Comparison of ENCODE assay signal across 22 mouse cellular contexts in genomic region chr7:88847946-88848524, GRCm38 (mm10).
A peak's percentile ranks its signal among the peaks of the same experiment; 100 is the strongest.
DNase-seq lines count a peak whose midpoint lies in the region; ATAC-seq and TF ChIP-seq lines count a peak whose summit lies in the region.
"Had no signal": no experiment of that assay in that cellular context is flagged by ENCODE, and none has a peak within 500 bp of the region (broad histone marks: within the 10 kb centered on the region; RNA-seq: fewer than 3 reads in every experiment).

No protein-coding gene starts in this region.

- dilution Hi-C loops in CH12.LX (cut with MboI; ENCODE audit: extremely low pct_ligation_motif_present, extremely low pct_unique_long_range_greater_than_20kb, low sequenced_read_pairs): no loop called here

- H3K36me3 ChIP-seq in CH12.LX (replicated peaks in 1 of 2; ENCODE audit: control insufficient read depth in 1 of 2, insufficient read depth in 1 of 2, low read length in 1 of 2): no peaks in the 10 kb centered on the region
- no peaks in the 10 kb centered on the region for H3K36me3 ChIP-seq in forebrain, embryonic 16.5 days (ENCODE audit: control insufficient read depth, insufficient read depth)
- H3K36me3 ChIP-seq in hindbrain, embryonic 11.5 days (ENCODE audit: control insufficient read depth, insufficient read depth, low read length): no peaks in the 10 kb centered on the region
- H3K36me3 ChIP-seq: heart, embryonic 10.5 days; hindbrain, embryonic 10.5 days; limb, embryonic 10.5 days; liver, embryonic 15.5 days had no signal

- ATAC-seq in forebrain, embryonic 16.5 days: peak; percentile 64
- no peak for ATAC-seq in erythroblast, adult 5-6 weeks (replicated peaks; ENCODE audit: low FRiP score, poor library complexity, severe bottlenecking)
- no peak for ATAC-seq in hindbrain, embryonic 11.5 days (ENCODE audit: low FRiP score)
- ATAC-seq: hindbrain, postnatal 0 days; intestine, embryonic 16.5 days had no signal

- 0 out of 4 replicates have a peak, but pooled peaks cover 0 to 5% of the 10 kb centered on the region in 2 experiments for H3K4me1 ChIP-seq in CH12.LX (ENCODE audit: control insufficient read depth in 1 of 2, insufficient read depth in 2 of 2)
- no peaks in the 10 kb centered on the region for H3K4me1 ChIP-seq in forebrain, embryonic 16.5 days (replicated peaks; ENCODE audit: control insufficient read depth, insufficient read depth, low read length)
- no peaks in the 10 kb centered on the region for H3K4me1 ChIP-seq in hindbrain, embryonic 11.5 days (replicated peaks; ENCODE audit: control insufficient read depth, insufficient read depth, low read length)
- H3K4me1 ChIP-seq: heart, embryonic 10.5 days; hindbrain, embryonic 10.5 days; limb, embryonic 10.5 days; liver, embryonic 15.5 days had no signal

- TF ChIP-seq RAD21 in CH12.LX (IDR thresholded peaks at IDR 0.05; ENCODE audit: low read depth, low read length): no peak

- H3K27me3 ChIP-seq in CH12.LX (replicated peaks): no peaks in the 10 kb centered on the region
- no peaks in the 10 kb centered on the region for H3K27me3 ChIP-seq in forebrain, embryonic 16.5 days (replicated peaks; ENCODE audit: control insufficient read depth, insufficient read depth, low read length)
- H3K27me3 ChIP-seq in hindbrain, embryonic 11.5 days (ENCODE audit: control insufficient read depth, insufficient read depth, low read length): no peaks in the 10 kb centered on the region
- H3K27me3 ChIP-seq: liver, embryonic 15.5 days had no signal

- no peaks in the 10 kb centered on the region for H3K9me3 ChIP-seq in CH12.LX (replicated peaks; ENCODE audit: low read length)
- no peaks in the 10 kb centered on the region for H3K9me3 ChIP-seq in forebrain, embryonic 16.5 days (ENCODE audit: control insufficient read depth, low read length)
- H3K9me3 ChIP-seq in hindbrain, embryonic 11.5 days (ENCODE audit: control insufficient read depth, low read length): no peaks in the 10 kb centered on the region
- H3K9me3 ChIP-seq: heart, embryonic 10.5 days; hindbrain, embryonic 10.5 days; limb, embryonic 10.5 days; liver, embryonic 15.5 days had no signal

- no peak overlapping the region; the same call in 1 of the 2 replicates for H3K9ac ChIP-seq in CH12.LX (ENCODE audit: insufficient read depth, low read depth)
- no peak overlapping the region for H3K9ac ChIP-seq in forebrain, embryonic 16.5 days (replicated peaks; ENCODE audit: low read depth, low read length)
- H3K9ac ChIP-seq in hindbrain, embryonic 11.5 days (ENCODE audit: low read depth, low read length): no peak overlapping the region
- H3K9ac ChIP-seq: liver, embryonic 15.5 days had no signal

- no peak overlapping the region for H3K27ac ChIP-seq in CH12.LX (ENCODE audit: insufficient read depth, low read depth)
- no peak overlapping the region for H3K27ac ChIP-seq in forebrain, embryonic 16.5 days (ENCODE audit: low read length)
- no peak overlapping the region for H3K27ac ChIP-seq in hindbrain, embryonic 11.5 days (ENCODE audit: low read depth, low read length)
- H3K27ac ChIP-seq: heart, embryonic 10.5 days; hindbrain, embryonic 10.5 days; hindbrain, postnatal 0 days; limb, embryonic 10.5 days; liver, embryonic 15.5 days had no signal

- H3K79me2 ChIP-seq in CH12.LX (replicated peaks; ENCODE audit: control insufficient read depth, extremely low read depth, insufficient read depth, poor library complexity, severe bottlenecking): no peaks in the 10 kb centered on the region

- no peak for TF ChIP-seq EP300 in CH12.LX (IDR thresholded peaks at IDR 0.05; ENCODE audit: low read length)

- TF ChIP-seq POLR2A in CH12.LX (IDR thresholded peaks at IDR 0.05; ENCODE audit: low read depth, low read length): no peak

- TF ChIP-seq CTCF in CH12.LX (conservative IDR thresholded peaks at IDR 0.05 in 1 of 2, IDR thresholded peaks at IDR 0.05 in 1 of 2; ENCODE audit: low read depth in 2 of 2, low read length in 2 of 2): no peak

- peak; percentile 25 for DNase-seq in layer of hippocampus, adult 9-10 months (ENCODE audit: low spot score)
- no peak for DNase-seq in layer of hippocampus, postnatal 36 days
- DNase-seq in 3T3-L1 (ENCODE audit: low read depth, low spot score) (peak; percentile 3), CH12.LX (ENCODE audit: extremely low read depth) (no peak)
- DNase-seq in hindbrain, embryonic 11.5 days (ENCODE audit: low spot score): no peak
- DNase-seq: adrenal gland, postnatal 14 days; cerebellum, adult 11 months; cerebellum, postnatal 10 days; kidney, adult 9 months; kidney, postnatal 4 days; liver; thymus, adult 2 months; thymus, postnatal 4 days had no signal

- in situ Hi-C loops in CH12.LX (cut with MboI; ENCODE audit: low pct_ligation_motif_present, low pct_unique_long_range_greater_than_20kb, low sequenced_read_pairs): no loop called here

- no peak overlapping the region for H3K4me3 ChIP-seq in CH12.LX (replicated peaks in 1 of 3; ENCODE audit: low read depth in 2 of 3, low read length in 2 of 3, poor library complexity in 1 of 3)
- H3K4me3 ChIP-seq in forebrain, embryonic 16.5 days (replicated peaks; ENCODE audit: low read length): no peak overlapping the region
- no peak overlapping the region for H3K4me3 ChIP-seq in hindbrain, embryonic 11.5 days (ENCODE audit: low read depth, low read length)
- H3K4me3 ChIP-seq: heart, embryonic 10.5 days; hindbrain, embryonic 10.5 days; limb, embryonic 10.5 days; liver, embryonic 15.5 days had no signal

- H3K4me2 ChIP-seq in CH12.LX (ENCODE audit: insufficient read depth, low read depth, poor library complexity, severe bottlenecking): peak overlapping the region; percentile 50; the same call in 1 of the 2 replicates
- H3K4me2 ChIP-seq in forebrain, embryonic 16.5 days (ENCODE audit: low read length): no peak overlapping the region
- no peak overlapping the region for H3K4me2 ChIP-seq in hindbrain, embryonic 11.5 days (replicated peaks; ENCODE audit: low read depth, low read length)
- H3K4me2 ChIP-seq: liver, embryonic 15.5 days; midbrain, embryonic 11.5 days had no signal

- WGBS in forebrain, embryonic 16.5 days: 64% methylated on average over 4 of the region's 4 CpGs
- WGBS in hindbrain, embryonic 11.5 days: 91% methylated on average over 4 of the region's 4 CpGs

TF ChIP-seq in CH12.LX, 34 proteins besides CTCF, POLR2A, EP300 and RAD21:
- peak; percentile 37; the same call in 1 of the 2 replicates for TF ChIP-seq ZNF384 (IDR thresholded peaks at IDR 0.05; ENCODE audit: low read depth, low read length)
- no peak for TF ChIP-seq ZC3H11A (IDR thresholded peaks at IDR 0.05; ENCODE audit: low read depth, low read length)

Comparison
In these comparisons a context has a peak if more than half of its experiments do, and no peak if none do; other contexts are left out.
1. DNase-seq: peak in layer of hippocampus, adult 9-10 months (single experiment) and 3T3-L1 (single experiment); none in layer of hippocampus, postnatal 36 days (0 of 2), CH12.LX (single experiment) and hindbrain, embryonic 11.5 days (single experiment).